Mouse (Mus musculus): ENCODE data around the gene Rpl19. TPM values are rescaled to one million over a fixed set of nuclear protein-coding genes. Genes with fewer than 3 reads are reported as not detected.

Gene Rpl19
- total and polyA plus RNA-seq, 2 experiments from 2014 or later: 462 to 673 TPM

GRCm38 (mm10) chr11:97983506-97983905, 43.0 kb upstream of the Rpl19 start:
- H3K4me3 ChIP-seq (ENCODE audit: low read length): no peak overlapping the region
- no peak overlapping the region for H3K27ac ChIP-seq
- H3K9me3 ChIP-seq (ENCODE audit: low read length): no peaks in the 10 kb centered on the region
- peaks cover 11% of the 10 kb centered on the region for H3K27me3 ChIP-seq (ENCODE audit: insufficient read depth, low read length)
- no peak for TF ChIP-seq CTCF (IDR thresholded peaks at IDR 0.05; ENCODE audit: low read depth)
- no peak overlapping the region for H3K4me2 ChIP-seq (ENCODE audit: low read depth, low read length)
- no peak for DNase-seq (ENCODE audit: low spot score)
- H3K4me1 ChIP-seq (ENCODE audit: insufficient read depth, low read length): no peaks in the 10 kb centered on the region
- ATAC-seq: no peak
- no peaks in the 10 kb centered on the region for H3K36me3 ChIP-seq (ENCODE audit: insufficient read depth, low read length)
- WGBS: 88% methylated on average over 3 of the region's 3 CpGs
- H3K9ac ChIP-seq (replicated peaks; ENCODE audit: low read length): no peak overlapping the region

- Histone ChIP-seq H3K4me3 (ENCODE audit: low read length) (no peak overlapping the region), H3K4me2 (ENCODE audit: low read depth, low read length) (no peak overlapping the region), H3K4me1 (ENCODE audit: insufficient read depth, low read length) (no peaks in the 10 kb centered on the region), H3K27me3 (ENCODE audit: insufficient read depth, low read length) (peaks cover 11% of the 10 kb centered on the region), H3K27ac (no peak overlapping the region), H3K9me3 (ENCODE audit: low read length) (no peaks in the 10 kb centered on the region), H3K9ac (replicated peaks; ENCODE audit: low read length) (no peak overlapping the region), H3K36me3 (ENCODE audit: insufficient read depth, low read length) (no peaks in the 10 kb centered on the region)
- ATAC-seq (no peak), DNase-seq (ENCODE audit: low spot score) (no peak)
- 50% methylated on average over 1 of the region's 1 CpGs for WGBS
- no peak for TF ChIP-seq CTCF (IDR thresholded peaks at IDR 0.05; ENCODE audit: low read depth)
Observed at GRCm38 (mm10) chr11:97983983-97984382, 42.5 kb upstream of the Rpl19 start.

GRCm38 (mm10) chr11:97985727-97986677, 40.5 kb upstream of the Rpl19 start, which contains the start of gene Plxdc1:
Plxdc1 (minus strand) TSS chr11:97986444.
- no peak for TF ChIP-seq CTCF (IDR thresholded peaks at IDR 0.05; ENCODE audit: low read depth)
- H3K4me2 ChIP-seq (ENCODE audit: low read depth, low read length): peak within 1 kb of the TSS; percentile 77
- H3K27me3 ChIP-seq (ENCODE audit: insufficient read depth, low read length): peaks cover 11% of the 10 kb centered on the region
- no peaks in the 10 kb centered on the region for H3K36me3 ChIP-seq (ENCODE audit: insufficient read depth, low read length)
- peak within 1 kb of the TSS; percentile 61 for H3K9ac ChIP-seq (replicated peaks; ENCODE audit: low read length)
- ATAC-seq (no peak), DNase-seq (ENCODE audit: low spot score) (peak; percentile 40)
- no peak within 1 kb of the TSS for H3K27ac ChIP-seq
- H3K4me1 ChIP-seq (ENCODE audit: insufficient read depth, low read length): 0 out of 2 replicates have a peak, but pooled peaks cover 4% of the 10 kb centered on the region
- H3K4me3 ChIP-seq (ENCODE audit: low read length): peak within 1 kb of the TSS; percentile 80
- 2% methylated on average over 72 of the region's 74 CpGs for WGBS
- H3K9me3 ChIP-seq (ENCODE audit: low read length): no peaks in the 10 kb centered on the region

- ATAC-seq (no peak), DNase-seq (ENCODE audit: low spot score) (peak; percentile 40)
- no peaks in the 10 kb centered on the region for H3K36me3 ChIP-seq (ENCODE audit: insufficient read depth, low read length)
- H3K4me3 ChIP-seq (ENCODE audit: low read length): peak overlapping the region; percentile 80
- H3K4me2 ChIP-seq (ENCODE audit: low read depth, low read length): peak overlapping the region; percentile 77
- peaks cover 11% of the 10 kb centered on the region for H3K27me3 ChIP-seq (ENCODE audit: insufficient read depth, low read length)
- H3K9ac ChIP-seq (replicated peaks; ENCODE audit: low read length): peak overlapping the region; percentile 61
- H3K4me1 ChIP-seq (ENCODE audit: insufficient read depth, low read length): 0 out of 2 replicates have a peak, but pooled peaks cover 4% of the 10 kb centered on the region
- WGBS: 27% methylated on average over 16 of the region's 17 CpGs
- H3K27ac ChIP-seq: no peak overlapping the region
- no peaks in the 10 kb centered on the region for H3K9me3 ChIP-seq (ENCODE audit: low read length)
- no peak for TF ChIP-seq CTCF (IDR thresholded peaks at IDR 0.05; ENCODE audit: low read depth)
Observed at GRCm38 (mm10) chr11:97986738-97987465, 39.6 kb upstream of the Rpl19 start.

GRCm38 (mm10) chr11:97987551-97988526, 38.7 kb upstream of the Rpl19 start:
- DNase-seq (ENCODE audit: low spot score): peak; percentile 96
- under 1% methylated on average over 42 of the region's 42 CpGs for WGBS

More at GRCm38 (mm10) chr11:97987551-97988526, 38.7 kb upstream of the Rpl19 start:
- H3K4me2 ChIP-seq (ENCODE audit: low read depth, low read length): peak overlapping the region; percentile 70
- H3K4me3 ChIP-seq (ENCODE audit: low read length): peak overlapping the region; percentile 80
- no peaks in the 10 kb centered on the region for H3K36me3 ChIP-seq (ENCODE audit: insufficient read depth, low read length)
- no peaks in the 10 kb centered on the region for H3K9me3 ChIP-seq (ENCODE audit: low read length)
- peaks cover 11% of the 10 kb centered on the region for H3K27me3 ChIP-seq (ENCODE audit: insufficient read depth, low read length)
- peak; percentile 81 for ATAC-seq
- H3K27ac ChIP-seq: peak overlapping the region; percentile 81
- peak overlapping the region; percentile 68 for H3K9ac ChIP-seq (replicated peaks; ENCODE audit: low read length)
- H3K4me1 ChIP-seq (ENCODE audit: insufficient read depth, low read length): 0 out of 2 replicates have a peak, but pooled peaks cover 4% of the 10 kb centered on the region
- peak; percentile 89 for TF ChIP-seq CTCF (IDR thresholded peaks at IDR 0.05; ENCODE audit: low read depth)

Measured in hindbrain, postnatal 0 days (tissue).